Mouse (Mus musculus): ENCODE measurements around the gene Lamtor2.
"Not testable (repeated sequence)": the region's sequence is repeated elsewhere in the genome, so short reads cannot be mapped to it uniquely, and the experiment has no call there.

Gene Lamtor2

DNA sequence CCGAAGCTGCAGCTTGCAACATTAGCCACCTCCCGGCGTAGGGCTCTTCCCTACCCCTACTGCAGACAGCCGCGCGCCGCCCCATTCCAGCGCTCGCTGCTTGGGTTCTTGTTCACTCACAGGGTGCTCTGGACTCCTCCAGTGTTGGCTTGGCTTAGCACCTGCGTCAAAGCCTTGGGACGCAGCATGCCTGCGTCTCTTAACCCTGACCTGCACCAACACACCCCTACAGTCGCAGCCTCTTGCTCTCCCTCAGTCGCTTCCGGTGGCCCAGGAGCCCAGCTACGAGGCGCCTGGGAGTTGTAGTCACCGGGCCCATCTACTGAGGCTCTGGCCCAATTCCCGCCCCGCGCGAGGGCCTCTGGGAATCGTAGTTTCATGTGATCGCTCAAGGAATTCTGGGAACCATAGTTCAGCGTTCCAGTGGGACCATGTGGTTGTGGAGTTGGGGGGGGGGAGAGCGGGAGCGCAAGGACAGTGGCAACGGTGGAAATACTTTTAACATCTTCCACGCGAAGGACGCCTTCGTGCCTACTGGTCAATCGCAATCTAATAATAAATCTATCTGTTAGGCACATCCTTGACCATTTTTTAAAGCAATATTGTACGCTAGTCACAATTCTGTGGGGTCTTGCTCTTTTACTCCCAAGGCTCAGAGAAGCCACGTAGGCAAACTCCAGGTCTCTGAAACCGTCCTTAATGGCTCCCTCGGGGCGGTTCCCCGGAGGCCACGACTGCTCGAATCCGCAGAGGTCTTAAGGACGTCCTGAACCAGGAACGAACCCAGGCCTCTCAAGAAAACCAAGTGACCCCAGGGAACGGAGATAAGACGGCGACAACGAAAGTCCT is at the start of gene Lamtor2:
TSS of gene Lamtor2 (minus strand) at position 399 of the 849 bp plus-strand sequence.
- in situ Hi-C loops (cut with MboI; ENCODE audit: low pct_unique_long_range_greater_than_20kb in 1 of 2, low sequenced_read_pairs in 2 of 2, unreplicated experiment in 1 of 2): no loop called here

DNA sequence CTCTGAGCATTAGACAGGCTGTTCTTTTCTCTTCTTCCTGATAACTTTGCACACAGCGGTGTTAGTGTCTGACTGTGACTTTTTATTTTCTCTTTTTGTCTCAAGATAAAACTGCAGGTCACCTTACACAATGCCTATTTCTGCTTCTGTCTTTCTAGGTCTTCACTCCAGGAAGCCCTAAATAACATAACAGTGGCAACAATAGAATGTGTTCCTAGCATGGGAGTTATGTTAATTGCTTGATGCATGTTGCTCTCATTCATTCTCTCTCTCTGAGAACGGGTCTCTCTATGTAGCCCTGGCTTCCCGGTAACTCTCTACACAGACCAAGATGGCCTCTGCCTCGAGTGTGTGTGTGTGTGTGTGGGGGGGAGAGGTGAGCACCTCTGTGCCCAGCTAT is 49.6 kb upstream of the Lamtor2 start:
- in situ Hi-C loops (cut with MboI; ENCODE audit: low pct_unique_long_range_greater_than_20kb in 1 of 2, low sequenced_read_pairs in 2 of 2, unreplicated experiment in 1 of 2): no loop called here

DNA sequence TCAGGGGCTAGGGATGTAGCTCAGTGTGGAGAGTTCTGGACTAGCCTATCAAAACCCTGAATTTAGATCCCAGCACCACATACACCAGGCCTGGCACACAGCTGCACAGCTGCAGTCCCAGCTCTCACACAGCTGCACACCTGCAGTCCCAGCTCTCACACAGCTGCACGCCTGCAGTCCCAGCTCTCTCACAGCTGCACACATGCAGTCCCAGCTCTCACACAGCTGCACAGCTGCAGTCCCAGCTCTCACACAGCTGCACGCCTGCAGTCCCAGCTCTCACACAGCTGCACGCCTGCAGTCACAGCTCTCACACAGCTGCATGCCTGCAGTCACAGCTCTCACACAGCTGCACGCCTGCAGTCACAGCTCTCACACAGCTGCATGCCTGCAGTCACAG is 43.7 kb upstream of the Lamtor2 start:
- in situ Hi-C loops (cut with MboI; ENCODE audit: low pct_unique_long_range_greater_than_20kb in 1 of 2, low sequenced_read_pairs in 2 of 2, unreplicated experiment in 1 of 2): not testable (repeated sequence)

DNA sequence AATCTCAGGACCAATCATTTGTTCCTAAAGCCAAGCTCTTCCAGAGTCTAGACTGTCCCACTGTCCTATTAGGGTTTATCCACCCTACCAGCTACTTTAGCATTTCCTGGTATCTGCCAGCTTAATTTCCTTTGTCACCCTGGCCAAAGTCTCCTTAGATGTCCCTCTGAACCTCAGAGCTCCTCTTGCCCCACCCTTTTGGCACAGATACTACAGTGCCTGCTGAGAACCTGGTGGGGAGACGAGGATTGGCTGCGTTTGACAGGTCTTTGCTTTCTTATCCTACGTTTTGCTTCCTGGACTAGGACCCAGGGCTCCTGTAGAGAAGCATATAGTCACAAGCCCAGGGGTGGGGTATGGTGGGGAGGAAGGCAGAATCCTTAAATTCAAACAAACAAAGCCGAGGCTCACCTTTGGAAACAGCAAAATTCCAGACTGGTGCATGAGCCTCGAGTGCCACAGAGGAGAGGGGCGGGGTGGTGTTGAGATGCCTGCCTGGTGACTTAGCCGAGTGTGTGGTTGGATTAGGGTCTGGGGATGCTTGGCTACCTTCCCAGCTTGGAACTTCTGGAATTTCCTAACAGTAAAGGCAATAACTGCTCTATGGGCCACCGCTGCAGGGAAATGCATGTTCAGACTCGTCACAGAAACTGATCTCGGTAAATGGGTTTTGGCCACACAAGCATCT is 41.2 kb upstream of the Lamtor2 start:
- in situ Hi-C loops (cut with MboI; ENCODE audit: low pct_unique_long_range_greater_than_20kb in 1 of 2, low sequenced_read_pairs in 2 of 2, unreplicated experiment in 1 of 2): no loop called here

DNA sequence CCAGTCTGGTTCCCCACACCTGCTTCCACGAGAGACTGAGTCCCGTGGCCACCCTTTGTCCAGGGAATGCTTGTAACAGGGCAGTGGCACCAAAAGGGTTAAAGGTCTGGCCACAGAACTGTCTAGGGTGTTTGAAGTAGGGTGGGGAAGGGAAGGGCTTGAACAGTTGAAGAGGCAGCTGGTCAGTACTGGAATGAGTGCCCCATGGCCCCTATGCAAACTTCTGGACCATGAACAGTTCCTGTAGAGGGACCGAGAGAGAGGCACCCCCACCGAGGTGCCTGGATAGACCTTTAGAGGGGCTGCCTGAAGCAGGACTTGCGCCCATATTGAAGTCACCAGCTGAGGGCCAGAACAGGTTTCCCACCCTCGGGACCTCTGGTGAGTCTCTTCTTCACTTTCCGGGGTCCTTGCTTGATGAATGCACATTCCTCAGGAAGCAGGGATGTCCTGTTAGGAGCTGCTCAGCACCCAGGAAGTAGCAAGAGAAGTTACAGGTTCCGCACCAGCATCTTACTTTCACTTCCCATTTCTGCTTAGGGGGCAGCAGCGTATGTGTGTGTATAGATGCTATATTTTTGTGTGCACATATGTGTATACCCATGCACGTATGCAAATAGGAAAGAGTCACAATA is 40.2 kb upstream of the Lamtor2 start:
- in situ Hi-C loops (cut with MboI; ENCODE audit: low pct_unique_long_range_greater_than_20kb in 1 of 2, low sequenced_read_pairs in 2 of 2, unreplicated experiment in 1 of 2): no loop called here

DNA sequence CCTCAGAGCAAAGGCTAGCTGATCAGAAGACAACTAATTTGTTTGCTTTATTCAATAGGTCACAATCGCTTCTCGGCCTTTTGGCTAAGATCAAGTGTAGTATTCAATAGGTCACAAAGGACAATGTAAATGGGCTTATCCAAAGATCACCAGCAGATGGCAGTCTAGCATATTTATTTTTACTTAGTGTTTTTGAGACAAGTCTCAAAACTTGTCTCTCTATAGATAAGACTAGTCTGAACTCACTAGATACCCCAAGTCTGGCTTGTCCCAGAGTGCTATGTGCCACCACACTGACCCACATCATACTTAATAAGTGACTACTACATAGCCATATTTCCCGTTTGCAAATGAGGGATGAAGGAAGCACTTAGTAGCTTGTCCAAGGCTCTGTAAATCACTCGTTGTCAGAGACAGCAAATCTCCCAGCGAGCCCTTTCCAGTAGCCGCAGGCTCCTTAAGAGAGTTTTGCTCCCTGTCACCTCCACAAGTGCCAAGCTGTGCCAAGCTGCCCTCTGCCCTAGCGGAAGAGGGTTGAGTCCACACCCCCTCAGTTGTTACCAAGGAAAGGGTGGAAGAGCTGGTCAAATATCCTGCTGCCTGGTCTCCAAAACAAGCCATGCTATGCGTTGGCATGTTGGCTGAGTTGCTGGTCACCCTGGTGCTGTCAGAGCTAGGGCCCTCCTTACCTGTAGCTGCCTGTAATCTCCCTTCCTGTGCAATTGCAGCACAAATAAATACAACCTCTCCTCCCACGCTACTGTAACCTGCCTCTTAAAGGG is 39.3 kb upstream of the Lamtor2 start:
- in situ Hi-C loops (cut with MboI; ENCODE audit: low pct_unique_long_range_greater_than_20kb in 1 of 2, low sequenced_read_pairs in 2 of 2, unreplicated experiment in 1 of 2): no loop called here

DNA sequence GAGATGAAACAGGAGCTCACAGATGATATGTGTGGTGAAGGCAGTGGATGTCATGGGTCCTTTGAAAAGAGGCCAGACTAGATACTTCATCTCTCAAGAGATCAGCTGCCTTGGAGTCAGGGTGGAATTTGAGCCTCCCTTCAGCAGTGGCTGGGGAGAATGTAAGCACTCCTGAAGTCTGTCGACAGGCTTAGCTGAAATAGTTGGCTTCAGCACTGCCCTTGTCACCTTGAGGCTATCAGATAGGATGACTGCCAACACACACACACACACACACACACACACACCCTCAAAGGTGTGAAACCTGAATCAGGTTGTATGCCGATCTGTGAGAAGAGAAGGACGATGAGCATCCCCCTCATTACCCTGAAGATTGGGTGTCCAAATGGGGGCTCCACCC is 38.2 kb upstream of the Lamtor2 start:
- in situ Hi-C loops (cut with MboI; ENCODE audit: low pct_unique_long_range_greater_than_20kb in 1 of 2, low sequenced_read_pairs in 2 of 2, unreplicated experiment in 1 of 2): no loop called here

DNA sequence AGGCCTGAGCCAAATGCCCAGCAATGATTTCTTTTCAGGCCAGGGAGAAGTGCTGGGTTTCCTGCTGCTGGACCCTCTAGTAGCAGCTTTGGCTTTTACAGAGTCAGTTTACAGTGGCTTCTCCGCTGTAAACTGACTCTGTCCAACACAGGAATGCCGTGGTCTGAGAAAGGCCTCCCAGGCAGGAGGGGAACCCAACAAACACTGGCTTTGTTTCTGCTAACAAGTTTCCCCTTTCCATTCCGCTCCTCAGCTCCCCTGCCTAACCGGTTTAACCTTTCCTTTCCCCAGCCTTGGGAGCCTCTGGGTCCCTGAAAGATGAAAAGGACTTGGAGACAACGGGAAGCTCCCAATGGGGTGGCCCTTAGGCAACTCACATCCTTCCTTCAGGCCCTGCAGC is 37.4 kb upstream of the Lamtor2 start:
- in situ Hi-C loops (cut with MboI; ENCODE audit: low pct_unique_long_range_greater_than_20kb in 1 of 2, low sequenced_read_pairs in 2 of 2, unreplicated experiment in 1 of 2): no loop called here

DNA sequence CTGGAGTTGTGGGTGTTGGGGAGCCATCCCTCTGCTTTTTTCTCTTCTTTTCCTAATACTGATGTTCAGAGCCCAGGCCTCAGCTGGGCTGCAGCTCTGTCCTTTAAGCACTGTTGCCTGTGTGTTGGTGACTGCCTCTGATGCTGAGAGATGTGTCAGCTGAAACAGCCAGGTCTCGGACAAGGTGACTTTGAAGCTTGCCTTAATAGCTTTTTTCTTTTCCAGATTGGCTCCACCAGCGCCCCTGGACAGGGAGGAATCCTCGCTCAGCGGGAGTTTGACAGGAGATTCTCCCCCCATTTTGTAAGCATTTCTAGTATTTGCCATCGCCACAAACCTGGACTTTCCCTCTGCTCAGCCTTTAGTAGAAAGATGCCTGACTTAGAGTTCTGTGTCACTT is 33.8 kb upstream of the Lamtor2 start:
- in situ Hi-C loops (cut with MboI; ENCODE audit: low pct_unique_long_range_greater_than_20kb in 1 of 2, low sequenced_read_pairs in 2 of 2, unreplicated experiment in 1 of 2): no loop called here

DNA sequence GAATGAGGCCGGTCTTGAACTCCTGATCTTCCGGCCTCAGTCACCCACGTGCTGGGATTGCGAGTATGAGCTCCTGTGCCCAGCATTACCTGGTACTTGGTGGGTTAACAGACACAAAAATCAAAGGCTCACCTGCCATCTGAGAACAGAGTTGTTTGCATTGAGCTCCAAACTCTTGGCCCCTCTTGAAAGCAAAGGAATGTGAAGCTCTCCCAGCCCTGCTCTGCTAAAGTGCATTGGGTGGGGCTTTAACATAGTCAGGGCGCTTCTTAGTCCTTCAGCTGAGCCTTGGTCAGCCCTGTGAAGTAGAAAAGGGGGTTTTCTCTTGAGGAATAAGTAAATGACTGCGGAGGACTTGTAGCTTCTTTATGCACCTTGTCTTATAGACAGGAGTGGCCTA is 32.9 kb upstream of the Lamtor2 start:
- in situ Hi-C loops (cut with MboI; ENCODE audit: low pct_unique_long_range_greater_than_20kb in 1 of 2, low sequenced_read_pairs in 2 of 2, unreplicated experiment in 1 of 2): no loop called here

DNA sequence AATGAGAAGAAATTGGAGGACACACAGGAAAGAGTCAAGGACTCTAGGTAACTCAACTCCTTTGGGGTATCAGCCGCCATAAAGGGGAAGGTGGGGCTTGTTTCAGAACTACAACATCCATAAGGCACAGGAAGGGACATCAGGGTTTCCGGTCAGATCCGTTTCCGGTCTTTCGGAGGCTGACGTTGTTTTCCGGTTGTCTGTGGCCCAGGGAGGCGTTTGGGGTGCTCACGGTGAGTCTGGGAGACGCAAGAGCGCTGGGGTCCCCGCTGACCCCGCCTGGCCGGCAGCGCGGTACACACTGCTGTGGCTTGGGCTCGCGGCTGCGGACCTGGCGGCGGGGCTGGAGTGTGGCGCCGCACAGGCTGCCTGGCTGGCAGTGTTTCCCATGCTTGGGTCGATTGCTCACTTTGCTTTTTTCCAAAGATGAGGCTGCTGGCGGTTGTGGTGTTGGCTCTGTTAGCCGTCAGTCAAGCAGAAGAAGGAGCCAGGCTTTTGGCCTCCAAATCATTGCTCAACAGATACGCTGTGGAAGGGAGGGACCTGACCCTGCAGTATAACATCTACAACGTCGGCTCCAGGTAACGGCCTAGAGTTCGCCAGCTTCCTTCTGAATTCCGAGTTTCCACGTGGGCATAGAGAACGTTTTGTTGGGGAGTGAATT is 26.7 kb upstream of the Lamtor2 start:
- in situ Hi-C loops (cut with MboI; ENCODE audit: low pct_unique_long_range_greater_than_20kb in 1 of 2, low sequenced_read_pairs in 2 of 2, unreplicated experiment in 1 of 2): no loop called here

DNA sequence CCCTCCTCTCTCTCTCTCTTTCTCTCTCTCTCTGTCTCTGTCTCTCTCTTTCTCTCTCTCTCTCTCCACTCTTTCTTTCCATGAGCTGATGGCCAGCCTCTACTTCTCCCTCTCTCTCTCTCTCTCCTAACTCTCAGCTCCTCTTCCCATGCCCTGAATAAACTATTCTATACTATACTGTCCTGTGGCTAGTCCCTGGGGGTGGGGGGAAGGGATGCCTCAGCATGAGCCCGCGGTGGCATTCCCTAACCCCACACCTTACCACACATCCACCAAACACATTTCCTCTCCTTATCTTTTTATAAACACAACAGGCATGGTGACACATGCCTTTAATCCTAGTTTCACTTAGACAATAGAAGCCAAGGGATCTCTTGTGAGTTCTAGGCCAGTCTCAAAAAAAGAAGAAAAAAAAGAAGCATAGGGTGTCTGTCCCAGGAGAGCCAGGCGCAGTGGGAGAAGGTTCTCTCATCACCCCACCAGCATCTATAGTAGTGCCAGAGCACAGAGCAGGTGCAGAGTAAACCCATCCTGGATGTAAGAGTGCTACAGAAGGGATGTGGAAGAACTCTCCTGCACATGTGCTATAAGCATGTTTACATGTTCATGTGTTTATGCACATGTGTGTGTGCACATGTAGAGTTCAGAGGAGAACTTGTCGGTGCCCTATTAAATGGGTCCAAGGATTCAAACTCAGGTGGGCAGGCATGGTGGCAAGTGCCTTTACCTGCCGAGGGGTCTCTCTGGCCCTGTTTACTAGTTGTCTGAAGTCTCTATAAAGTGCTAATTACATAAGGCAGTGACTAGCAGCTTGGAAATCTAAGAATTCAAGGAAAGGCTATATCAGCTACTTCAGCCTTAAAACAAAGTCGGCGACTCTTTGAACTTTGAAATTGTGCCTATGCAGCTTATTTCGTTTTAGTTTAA is 25.9 kb upstream of the Lamtor2 start:
- in situ Hi-C loops (cut with MboI; ENCODE audit: low pct_unique_long_range_greater_than_20kb in 1 of 2, low sequenced_read_pairs in 2 of 2, unreplicated experiment in 1 of 2): no loop called here

DNA sequence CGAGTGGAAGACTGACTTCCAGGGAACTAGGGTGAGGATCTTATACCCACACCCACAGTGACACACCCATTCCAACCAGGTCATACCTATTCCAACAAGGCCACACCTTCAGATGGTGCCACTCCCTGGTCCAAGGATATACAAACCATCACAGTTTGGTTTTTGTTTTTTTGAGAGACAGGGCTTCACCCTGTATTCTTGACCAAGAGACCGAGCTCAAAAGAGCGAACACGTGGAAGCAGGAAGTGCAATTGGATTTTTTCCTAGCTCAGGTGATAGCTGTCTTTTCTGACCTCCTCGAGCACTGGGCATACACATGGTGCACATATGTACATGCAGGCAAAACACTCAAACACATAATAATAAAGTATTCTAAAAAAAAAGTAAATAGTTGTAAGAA is 25.0 kb upstream of the Lamtor2 start:
- in situ Hi-C loops (cut with MboI; ENCODE audit: low pct_unique_long_range_greater_than_20kb in 1 of 2, low sequenced_read_pairs in 2 of 2, unreplicated experiment in 1 of 2): not testable (repeated sequence)

DNA sequence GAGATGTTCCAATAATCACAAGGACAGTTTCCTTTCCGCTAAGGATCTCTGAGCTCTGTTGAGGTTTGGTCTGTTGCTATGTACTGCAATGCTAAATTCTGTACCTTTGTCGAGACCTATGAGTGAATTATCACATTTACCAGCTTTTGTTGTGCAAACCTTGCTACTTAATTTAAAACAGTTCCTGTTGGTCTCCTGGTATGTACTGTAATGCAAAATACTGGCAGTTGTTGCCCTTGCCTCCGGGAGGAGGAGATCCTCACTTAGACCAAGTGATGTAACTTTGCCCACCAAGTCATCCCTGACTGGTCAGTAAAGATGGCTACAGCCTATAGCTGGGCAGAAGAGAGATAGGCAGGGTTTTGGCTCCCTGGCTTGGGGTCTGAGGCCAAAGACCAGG is 22.7 kb upstream of the Lamtor2 start, which contains the start of gene Ssr2:
TSS of gene Ssr2 (plus strand) at position 337 of the 400 bp plus-strand sequence.
- in situ Hi-C loops (cut with MboI; ENCODE audit: low pct_unique_long_range_greater_than_20kb in 1 of 2, low sequenced_read_pairs in 2 of 2, unreplicated experiment in 1 of 2): no loop called here

DNA sequence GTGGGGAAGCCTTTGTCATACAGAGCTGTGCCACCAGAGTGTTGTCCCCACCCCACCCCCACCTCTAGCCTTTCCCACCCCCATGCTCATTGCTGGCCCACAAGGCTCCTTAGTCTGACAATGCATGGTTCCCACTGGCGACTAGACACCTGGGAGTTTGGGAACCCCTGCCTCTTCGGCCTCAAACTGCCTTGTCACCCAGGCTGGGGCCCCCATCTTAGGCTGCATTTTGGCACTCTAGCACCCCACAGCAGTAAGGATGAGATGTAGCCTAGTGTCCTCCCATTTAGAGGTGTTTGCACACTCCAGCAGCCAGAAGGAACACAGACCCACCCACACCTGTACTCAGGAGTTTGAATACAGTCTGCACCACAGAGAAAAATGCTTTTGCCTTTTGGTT is 20.9 kb upstream of the Lamtor2 start:
- in situ Hi-C loops (cut with MboI; ENCODE audit: low pct_unique_long_range_greater_than_20kb in 1 of 2, low sequenced_read_pairs in 2 of 2, unreplicated experiment in 1 of 2): no loop called here

DNA sequence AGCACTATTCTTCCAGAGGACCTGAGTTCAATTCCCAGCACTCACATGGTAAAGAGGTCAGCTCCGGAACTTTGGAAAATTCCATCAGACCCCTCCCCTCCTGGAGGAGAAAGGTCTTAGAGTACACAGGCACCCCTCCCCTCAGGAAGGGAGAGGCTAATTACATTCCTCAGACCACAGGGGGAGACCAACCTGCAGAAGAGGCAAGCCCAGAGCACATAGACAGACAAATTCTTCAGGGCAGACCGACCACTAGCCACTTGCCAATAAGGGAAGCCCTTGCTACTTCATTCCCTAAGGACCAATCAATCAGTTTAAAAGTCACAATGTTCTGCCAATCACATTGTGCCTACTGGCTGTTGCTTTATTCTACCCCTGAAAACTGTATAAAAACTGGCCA is 20.0 kb upstream of the Lamtor2 start:
- in situ Hi-C loops (cut with MboI; ENCODE audit: low pct_unique_long_range_greater_than_20kb in 1 of 2, low sequenced_read_pairs in 2 of 2, unreplicated experiment in 1 of 2): no loop called here

DNA sequence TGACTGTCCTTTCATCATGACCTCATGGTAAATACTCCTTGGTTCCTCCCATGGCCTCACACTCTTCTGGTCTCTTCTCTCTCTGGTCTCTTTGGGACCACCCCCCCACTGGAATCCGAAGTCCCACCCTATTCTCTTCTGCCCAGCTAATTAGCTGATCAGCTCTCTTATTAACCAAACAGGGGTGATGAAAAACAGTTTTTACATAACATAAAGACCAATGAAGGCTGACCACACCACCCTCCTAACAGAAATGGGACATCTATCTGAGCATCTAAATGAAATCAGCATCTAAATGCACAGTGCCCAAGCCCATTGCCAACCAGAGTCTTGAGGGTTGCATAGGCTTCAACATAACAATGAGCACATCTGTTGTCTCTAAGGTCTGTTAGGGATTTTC is 19.0 kb upstream of the Lamtor2 start:
- in situ Hi-C loops (cut with MboI; ENCODE audit: low pct_unique_long_range_greater_than_20kb in 1 of 2, low sequenced_read_pairs in 2 of 2, unreplicated experiment in 1 of 2): no loop called here

Data from mouse embryonic stem cell (cell line).